Mouse (Mus musculus): Measurements from ENCODE around the gene Nsg2.

The Nsg2 gene

GRCm38 (mm10) chr11:32013014-32013427 is 12.8 kb downstream of the Nsg2 start:
- DNase-seq, result no peak

GRCm38 (mm10) chr11:32013561-32013960 is 13.3 kb downstream of the Nsg2 start:
- no peak for DNase-seq

GRCm38 (mm10) chr11:32018201-32018600 is 17.9 kb downstream of the Nsg2 start:
- no peak for DNase-seq

GRCm38 (mm10) chr11:32020031-32020965 is 20.0 kb downstream of the Nsg2 start:
- no peak for DNase-seq

- DNase-seq, result no peak
Measured at GRCm38 (mm10) chr11:32026634-32027033, 26.4 kb downstream of the Nsg2 start.

- DNase-seq, result no peak
Measured at GRCm38 (mm10) chr11:32027474-32028342, 27.4 kb downstream of the Nsg2 start.

- DNase-seq, result no peak
Measured at GRCm38 (mm10) chr11:32028605-32029004, 28.3 kb downstream of the Nsg2 start.

GRCm38 (mm10) chr11:32029356-32029755 is 29.1 kb downstream of the Nsg2 start:
- DNase-seq, result no peak

- no peak for DNase-seq
Measured at GRCm38 (mm10) chr11:32031396-32031795, 31.1 kb downstream of the Nsg2 start.

- DNase-seq, result no peak
Measured at GRCm38 (mm10) chr11:32032053-32032452, 31.8 kb downstream of the Nsg2 start.

GRCm38 (mm10) chr11:32035831-32036230 is 35.6 kb downstream of the Nsg2 start:
- no peak for DNase-seq

GRCm38 (mm10) chr11:32039656-32040055 is 39.4 kb downstream of the Nsg2 start:
- DNase-seq, result no peak

- no peak for DNase-seq
Measured at GRCm38 (mm10) chr11:32057389-32057788, 57.1 kb downstream of the Nsg2 start.

GRCm38 (mm10) chr11:32057861-32058260 is 57.6 kb downstream of the Nsg2 start:
- no peak for DNase-seq

- no peak for DNase-seq
Measured at GRCm38 (mm10) chr11:32061020-32061419, 60.8 kb downstream of the Nsg2 start.

GRCm38 (mm10) chr11:32061874-32062273 is 61.6 kb downstream of the Nsg2 start:
- DNase-seq, result no peak

- DNase-seq, result no peak
Measured at GRCm38 (mm10) chr11:32063775-32064510, 63.7 kb downstream of the Nsg2 start.

GRCm38 (mm10) chr11:32064511-32064862 is 64.2 kb downstream of the Nsg2 start:
- DNase-seq, result no peak

- DNase-seq, result no peak
Measured at GRCm38 (mm10) chr11:32068736-32069490, 68.7 kb downstream of the Nsg2 start.

GRCm38 (mm10) chr11:32075163-32075562 is 74.9 kb downstream of the Nsg2 start:
- DNase-seq, result no peak

- no peak for DNase-seq
Measured at GRCm38 (mm10) chr11:32083462-32083861, 83.2 kb downstream of the Nsg2 start.

GRCm38 (mm10) chr11:32086525-32086924 is 86.3 kb downstream of the Nsg2 start:
- DNase-seq, result no peak
